Mouse (Mus musculus) E14TG2a.4 (cell line): Measurements from ENCODE around the gene Agmo.

Source experiments
- CTCF ChIP-seq: conservative IDR thresholded peaks from 2 replicates; pipeline ENCODE4 v1.5.1; 2014; ENCODE audit warnings: low read length
- NANOG ChIP-seq: IDR thresholded peaks from 2 replicates; pipeline ENCODE4 v1.6.1; 2014; ENCODE audit warnings: borderline replicate concordance, low read length, mixed read lengths
- POU5F1 ChIP-seq: IDR thresholded peaks from 2 replicates; pipeline ENCODE4 v1.6.1; 2014; ENCODE audit warnings: low read length, borderline replicate concordance

DNA sequence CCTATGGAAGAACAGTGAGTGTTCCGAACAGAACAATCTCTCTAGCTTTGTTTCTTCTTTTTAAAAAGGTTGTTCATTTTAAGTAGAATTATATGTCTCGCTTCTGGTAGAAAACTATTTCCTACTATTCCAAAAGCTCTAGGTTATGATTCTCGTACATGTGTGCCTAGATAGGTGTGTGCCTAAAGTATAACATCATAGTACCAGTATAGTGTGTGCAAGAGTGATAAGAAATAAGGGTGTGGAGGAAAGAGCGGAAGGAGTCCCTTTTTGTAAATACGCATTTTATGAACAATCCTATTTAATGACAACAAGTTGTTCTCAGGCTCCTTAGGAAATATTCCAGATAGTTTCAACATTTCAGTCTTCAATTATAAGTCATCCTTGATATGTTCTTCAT is 10.2 kb downstream of the Agmo start:
- TF ChIP-seq CTCF (no peak), POU5F1 (no peak), NANOG (no peak)
